Mouse (Mus musculus) testis, adult 2 months (tissue): ENCODE measurements around the gene Nup214.

Source experiments
- CTCF ChIP-seq: fragments of 200-500 bp; IDR thresholded peaks from 2 replicates; pipeline ENCODE4 v1.5.1; 2012; ENCODE audit warnings: low read depth, mild to moderate bottlenecking, inconsistent platforms, low read length, moderate library complexity; ENCODE audit not compliant: control insufficient read depth, insufficient read depth, insufficient replicate concordance
- POLR2A ChIP-seq: fragments of 200-500 bp; IDR thresholded peaks from 2 replicates; pipeline ENCODE4 v1.6.1; 2012; ENCODE audit warnings: low read depth, mild to moderate bottlenecking, inconsistent platforms, low read length, moderate library complexity; ENCODE audit not compliant: control insufficient read depth

- TF ChIP-seq CTCF: no peak
- TF ChIP-seq POLR2A: no peak
Observed at GRCm38 (mm10) chr2:31963491-31963890, 10.7 kb upstream of the Nup214 start.
